Mouse (Mus musculus) urinary bladder, adult 2 months (tissue): ENCODE measurements around the gene Ranbp3l. TPM values are rescaled to one million over a fixed set of nuclear protein-coding genes. Genes with fewer than 3 reads are reported as not detected.

ENCODE experiments used
- DNase-seq: peaks from one replicate; pipeline ENCODE4 v3.0.0; 2022; ENCODE audit warnings: low spot score
- polyA plus RNA-seq: library from polyadenylated mRNA; depleted of rRNA; stranded (reverse); fragments of >200 nt; gene quantifications from 2 replicates; pipeline ENCODE4 v1.2.3, GENCODE M21; 2012; rRNA removed

Ranbp3l gene
- polyA plus RNA-seq, 1 experiment: 0.45 TPM

DNA sequence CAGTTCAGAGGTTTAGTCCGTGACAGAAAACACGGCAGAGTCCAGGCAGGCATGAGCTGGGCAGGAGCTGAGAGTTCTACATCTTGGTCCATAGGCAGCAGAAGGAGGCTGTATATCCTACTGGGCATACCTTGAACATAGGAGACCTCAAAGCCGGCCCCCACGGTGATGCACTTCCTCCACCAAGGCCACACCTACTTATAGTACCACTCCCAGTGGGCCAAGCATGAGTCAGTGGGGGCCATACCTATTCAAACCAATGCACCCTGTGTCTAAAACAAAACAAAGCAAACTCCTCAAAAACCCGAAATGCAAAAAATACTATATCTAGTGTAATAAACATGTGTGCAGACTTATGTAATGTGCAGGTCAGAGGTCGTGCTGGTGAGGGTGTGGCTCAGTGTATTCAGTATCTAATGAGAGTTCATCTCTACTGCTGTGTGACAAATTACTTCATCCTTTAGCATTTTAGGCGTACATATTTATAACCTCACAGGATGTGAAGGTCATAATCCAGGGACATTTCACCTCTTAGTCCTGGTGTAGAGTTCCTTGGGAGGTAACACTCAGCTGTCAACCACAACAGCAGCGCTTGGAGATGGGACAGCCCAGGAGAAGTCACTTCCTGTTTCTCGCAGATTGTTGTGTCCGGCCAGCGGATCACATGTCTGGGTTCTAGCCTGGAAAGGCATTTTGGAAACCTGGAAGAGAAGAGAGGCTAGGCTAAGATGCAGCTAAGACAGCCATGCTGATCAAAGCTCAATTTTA, 126.0 kb downstream of the Ranbp3l start:
- no peak for DNase-seq

DNA sequence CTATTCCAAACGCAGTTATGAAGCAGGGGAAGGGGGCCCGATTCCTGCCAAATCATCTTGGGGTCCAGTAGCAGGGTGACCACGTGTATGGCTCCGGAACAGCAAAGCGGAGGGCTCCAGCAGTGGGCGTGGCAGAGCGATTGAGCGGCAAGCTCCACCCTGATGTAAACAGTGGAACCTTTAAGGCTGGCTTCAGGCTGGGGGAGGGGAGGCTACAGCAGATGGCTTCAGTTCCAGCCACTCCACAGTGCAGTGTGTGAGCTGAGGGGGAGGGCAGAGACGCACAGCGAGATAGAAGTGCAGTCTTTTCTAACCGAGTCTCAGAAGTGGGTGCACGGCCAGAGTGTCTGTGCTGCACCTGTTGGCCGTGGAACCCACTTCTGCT, 126.6 kb downstream of the Ranbp3l start:
- DNase-seq: no peak

DNA sequence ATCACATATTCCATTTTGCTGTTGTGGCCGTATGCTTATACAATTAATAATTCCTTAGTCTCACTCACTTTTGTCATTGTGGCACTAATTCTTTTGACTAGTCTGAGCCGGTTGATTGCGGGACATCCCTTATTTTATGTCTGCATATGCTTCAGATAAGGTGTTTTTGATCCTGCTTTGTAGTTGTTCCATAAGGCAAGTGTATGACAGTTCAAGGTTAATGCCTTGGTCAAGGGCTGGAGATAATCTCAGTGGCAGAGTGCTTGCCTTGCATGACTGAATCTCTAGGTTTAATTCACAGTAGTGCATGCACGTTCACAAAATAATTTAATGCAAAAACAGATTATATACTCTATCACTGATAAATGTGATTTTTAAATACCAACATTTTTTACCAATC, 129.1 kb downstream of the Ranbp3l start:
- no peak for DNase-seq

DNA sequence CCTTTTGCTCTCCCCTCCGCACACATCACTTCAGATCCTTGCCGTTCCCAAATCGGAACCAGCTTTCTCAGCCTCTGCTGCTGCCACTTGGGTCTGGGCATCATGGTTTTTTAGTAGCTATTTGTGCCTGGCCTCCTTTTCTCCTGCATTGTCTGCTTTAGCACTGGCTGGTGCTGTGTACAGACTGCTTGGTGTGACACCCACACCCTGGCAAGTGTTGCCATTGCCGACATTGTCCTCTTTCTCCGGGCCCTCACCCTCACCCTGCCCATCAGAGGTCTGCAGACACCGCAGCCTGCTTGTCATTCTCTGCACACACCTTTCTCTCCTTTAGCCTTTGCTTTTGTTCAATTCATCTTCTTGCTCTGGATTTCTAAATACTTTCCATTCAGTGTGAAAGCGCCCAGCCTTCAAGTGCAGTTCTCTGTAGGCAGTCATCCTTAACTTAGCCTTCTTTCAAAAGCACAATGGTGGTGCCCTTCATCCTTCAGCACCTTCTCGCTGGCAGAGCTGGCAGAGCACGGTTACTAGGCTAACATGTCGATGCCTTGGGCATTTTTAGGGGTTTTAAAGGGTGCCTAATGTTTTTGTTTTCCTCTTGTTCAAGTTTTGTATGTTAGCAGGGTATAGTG, 132.8 kb downstream of the Ranbp3l start:
- DNase-seq: no peak

DNA sequence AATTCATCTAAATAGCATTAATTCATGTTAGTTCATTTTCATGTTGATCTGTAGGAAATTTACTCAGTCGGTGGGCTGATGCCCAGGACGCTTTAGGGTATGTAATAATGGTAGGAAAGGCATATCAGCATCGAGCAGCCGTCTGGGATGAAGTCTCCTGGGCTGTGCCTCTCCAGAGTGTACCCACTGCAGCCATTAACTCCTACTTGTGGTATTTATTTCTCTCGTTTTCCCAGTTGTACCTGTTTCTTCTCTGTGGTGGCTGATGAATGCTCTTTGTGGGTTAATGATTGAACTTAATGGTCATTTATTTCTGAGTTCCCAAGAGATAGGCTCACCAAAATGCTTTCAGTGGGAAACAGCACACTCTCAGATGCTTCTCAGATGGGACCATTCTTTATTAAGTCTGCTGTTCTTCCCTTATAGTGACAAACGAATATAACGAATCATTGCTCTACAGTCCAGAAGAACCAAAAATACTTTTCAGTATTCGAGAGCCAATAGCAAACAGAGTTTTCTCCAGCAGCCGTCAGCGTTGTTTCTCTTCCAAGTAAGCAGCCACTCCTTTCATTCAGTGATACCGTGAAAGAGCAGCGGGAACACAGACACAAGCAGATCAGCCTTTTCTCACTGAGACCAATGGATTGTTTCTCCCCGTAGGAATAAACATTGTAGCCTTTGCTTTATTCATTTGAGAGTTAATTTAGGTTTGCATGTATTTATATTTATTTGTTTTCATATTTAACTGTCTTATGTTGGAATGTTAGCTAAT, 138.7 kb downstream of the Ranbp3l start:
- no peak for DNase-seq

DNA sequence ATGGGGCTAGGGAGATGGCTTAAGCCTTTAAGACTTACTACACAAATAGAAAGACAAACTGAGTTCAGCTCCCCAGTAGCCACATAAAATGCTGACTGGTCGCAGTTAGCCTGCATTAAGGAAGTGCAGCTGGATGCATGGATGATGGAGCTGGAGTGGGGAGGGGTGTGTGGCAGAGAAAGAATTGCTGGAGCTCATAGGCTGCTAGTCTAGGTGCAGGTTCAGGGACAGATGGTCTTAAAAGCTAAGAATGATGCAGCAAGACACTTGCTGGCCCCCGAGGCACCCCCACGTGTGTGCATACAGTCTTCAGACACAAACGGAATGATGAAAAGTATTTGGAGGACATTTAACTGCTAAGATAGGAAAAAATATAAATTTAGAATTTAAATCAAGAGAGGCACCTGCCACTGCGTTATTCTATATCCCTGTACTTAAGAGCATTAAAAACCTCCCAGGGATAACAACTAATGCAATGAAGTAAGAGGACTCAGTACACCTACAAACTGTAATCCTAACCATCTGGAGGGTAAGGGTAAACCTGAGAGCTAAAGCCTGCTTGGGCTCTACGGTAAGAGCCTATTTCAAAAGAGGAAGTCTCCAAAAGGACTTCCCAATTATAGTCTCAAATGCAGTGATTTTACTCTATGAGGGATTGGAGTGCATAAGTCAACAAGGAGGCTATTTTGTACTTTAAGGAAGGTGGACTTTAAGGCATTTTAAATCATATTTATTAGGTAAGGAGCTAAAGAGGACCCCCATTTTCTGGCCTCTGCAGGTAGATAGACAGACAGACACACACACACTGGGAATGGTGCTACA, 143.0 kb downstream of the Ranbp3l start:
- no peak for DNase-seq

DNA sequence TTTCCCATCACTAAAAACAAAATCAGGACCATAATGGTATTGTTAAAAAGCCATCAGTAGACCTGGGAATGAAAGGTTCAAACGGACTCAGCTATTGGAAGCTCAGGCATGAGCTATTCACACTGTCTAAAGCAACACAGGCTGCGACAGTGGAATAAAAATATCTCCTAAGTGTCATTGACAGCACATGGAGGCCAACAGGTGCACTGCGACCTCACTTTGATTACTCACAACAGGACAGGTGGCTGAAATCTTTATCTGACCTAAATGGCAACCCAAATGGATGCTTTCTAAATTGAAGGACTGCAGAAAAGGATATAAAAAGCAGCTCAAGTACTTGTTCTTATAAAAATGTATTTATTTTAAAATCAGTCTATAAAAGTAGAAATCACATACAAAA, 143.9 kb downstream of the Ranbp3l start:
- no peak for DNase-seq

DNA sequence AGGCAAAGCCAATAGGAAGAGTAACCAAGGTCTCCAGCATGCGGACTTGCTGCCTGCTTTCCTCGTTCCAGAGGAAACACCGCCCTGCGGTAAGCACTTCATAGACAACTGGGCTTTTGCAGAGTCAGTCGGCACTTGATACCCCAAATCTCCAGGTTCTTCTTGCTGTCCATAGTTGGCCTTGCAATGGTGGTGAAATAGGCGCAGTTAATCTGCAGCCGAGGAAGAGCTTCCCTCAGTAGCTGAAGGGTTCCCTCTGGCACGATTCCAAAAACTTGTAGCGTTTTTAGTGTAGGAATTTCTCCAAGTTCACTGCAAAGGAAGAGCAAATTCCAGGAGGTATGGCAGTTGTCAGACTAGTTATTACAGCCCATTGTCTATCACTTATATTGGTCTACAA, 145.8 kb downstream of the Ranbp3l start:
- DNase-seq: no peak

DNA sequence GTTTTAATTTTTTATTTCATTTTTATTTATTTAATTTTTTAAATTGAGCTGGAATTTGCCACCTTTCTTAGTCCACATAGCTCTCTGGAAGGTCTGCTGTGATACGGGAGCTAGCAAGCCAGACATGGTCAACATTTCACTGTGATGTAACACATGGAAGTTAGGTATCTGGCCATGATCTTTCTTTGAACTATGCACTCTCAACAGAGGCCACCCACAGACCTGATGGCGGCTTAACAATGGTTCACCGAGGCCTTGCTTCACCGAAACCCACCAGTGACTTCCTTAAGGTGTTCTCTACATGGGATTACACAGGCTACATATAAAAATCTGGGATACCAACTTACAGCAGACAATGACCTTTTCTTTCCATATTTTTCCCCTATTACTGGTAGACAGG, 146.4 kb downstream of the Ranbp3l start:
- no peak for DNase-seq

DNA sequence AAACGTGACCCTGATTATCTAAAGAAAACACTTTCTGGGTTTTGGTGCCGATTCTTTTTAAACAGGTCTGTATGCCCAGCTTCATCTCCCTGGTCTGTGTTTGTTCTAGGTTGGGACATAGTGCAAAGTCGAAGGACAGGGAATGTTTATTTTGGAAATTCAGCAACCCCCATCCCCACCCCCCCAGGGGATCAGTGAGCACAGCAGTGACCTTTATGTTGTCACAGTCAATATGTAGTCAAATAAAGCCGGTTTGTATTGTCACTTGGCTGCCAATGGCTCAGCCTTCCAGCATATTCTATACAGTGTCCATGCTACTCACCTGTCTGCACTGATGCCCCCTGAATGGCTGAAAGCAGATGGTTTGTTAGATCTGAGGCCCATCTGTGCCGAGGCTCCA, 146.8 kb downstream of the Ranbp3l start:
- DNase-seq: no peak

Other genes starting within 250 kb of the Ranbp3l start
- gene Nadk2, start 103.3 kb downstream of the Ranbp3l start, polyA plus RNA-seq: 16.1 and 17.6 TPM in 2 replicates
- gene Lmbrd2, start 172.6 kb downstream of the Ranbp3l start, polyA plus RNA-seq: 9.3 and 9.5 TPM in 2 replicates
- 1.5 and 2.0 TPM in 2 replicates for gene Skp2, start 187.5 kb downstream of the Ranbp3l start, polyA plus RNA-seq